Mouse (Mus musculus) adrenal gland, adult 2 months (tissue): ENCODE results near the gene Brs3. TPM values are rescaled to one million over a fixed set of nuclear protein-coding genes. Genes with fewer than 3 reads are reported as not detected.

Experiments
- DNase-seq: peaks from one replicate; pipeline ENCODE4 v3.0.0; 2021
- long read RNA-seq: library from polyadenylated mRNA; stranded (forward); transcript quantifications from one replicate; pipeline ENCODE4 v2.0.0, GENCODE M21; 2021
- polyA plus RNA-seq: library from polyadenylated mRNA; depleted of rRNA; stranded (reverse); fragments of >200 nt; gene quantifications from 2 replicates; pipeline ENCODE4 v1.2.3, GENCODE M21; 2012; rRNA removed
- total RNA-seq, 2 experiments: library from RNA; stranded (reverse); gene quantifications; 2 replicates each; pipeline ENCODE4 v1.2.3; 2021

Gene Brs3
- total RNA-seq (not detected), polyA plus RNA-seq (not detected in 2 replicates)
- long read RNA-seq: 0 reads

GRCm38 (mm10) chrX:57042774-57043173, at the start of gene Brs3:
Brs3 (plus strand) TSS chrX:57043074.
- no peak for DNase-seq

GRCm38 (mm10) chrX:57012891-57013290, 30.0 kb upstream of the Brs3 start:
- no peak for DNase-seq

- no peak for DNase-seq
These were observed 995 bp downstream of the Brs3 start for GRCm38 (mm10) chrX:57043869-57044268.

- DNase-seq: no peak
These were observed 9.9 kb downstream of the Brs3 start for GRCm38 (mm10) chrX:57052848-57053173.

- DNase-seq: peak; percentile 89
These were observed 10.5 kb downstream of the Brs3 start, which contains the start of gene Htatsf1 for GRCm38 (mm10) chrX:57053174-57053992. Htatsf1 (plus strand) TSS chrX:57053583.

GRCm38 (mm10) chrX:57053993-57054385, 11.1 kb downstream of the Brs3 start:
- DNase-seq: no peak

GRCm38 (mm10) chrX:57081496-57081895, 38.6 kb downstream of the Brs3 start:
- peak; percentile 33 for DNase-seq

- no peak for DNase-seq
These were observed 44.9 kb downstream of the Brs3 start, which contains the start of gene Vgll1 for GRCm38 (mm10) chrX:57087806-57088205. Vgll1 (plus strand) TSS chrX:57088106.

Other genes starting within 250 kb of the Brs3 start
- gene Map7d3, start 220.7 kb upstream of the Brs3 start, total RNA-seq: 1 to 10 TPM; 1.0 to 3.4 TPM
- not detected in 2 replicates for gene Map7d3, start 220.7 kb upstream of the Brs3 start, polyA plus RNA-seq
- not detected for gene Adgrg4, start 172.9 kb upstream of the Brs3 start, total RNA-seq
- not detected in 2 replicates for gene Adgrg4, start 172.9 kb upstream of the Brs3 start, polyA plus RNA-seq
- gene Htatsf1, start 10.5 kb downstream of the Brs3 start, total RNA-seq: 10 to 100 TPM; 35.5 to 46.9 TPM
- gene Htatsf1, start 10.5 kb downstream of the Brs3 start, polyA plus RNA-seq: 44.1 and 46.9 TPM in 2 replicates
- gene Vgll1, start 45.0 kb downstream of the Brs3 start, total RNA-seq: not detected
- gene Vgll1, start 45.0 kb downstream of the Brs3 start, polyA plus RNA-seq: not detected in 2 replicates
- not detected for gene Cd40lg, start 169.1 kb downstream of the Brs3 start, total RNA-seq
- gene Cd40lg, start 169.1 kb downstream of the Brs3 start, polyA plus RNA-seq: not detected in 2 replicates